Mouse (Mus musculus): ENCODE results near the gene 3110021N24Rik. TPM values are rescaled to one million over a fixed set of nuclear protein-coding genes. Genes with fewer than 3 reads are reported as not detected.

3110021N24Rik gene
- polyA plus RNA-seq, 1 experiment from 2014 or later = 1.6 TPM

- Histone ChIP-seq H3K27me3 (replicated peaks; ENCODE audit: insufficient read depth, low read length) (no peaks in the 10 kb centered on the region), H3K4me2 (replicated peaks; ENCODE audit: low read depth, low read length) (no peak overlapping the region), H3K4me1 (ENCODE audit: insufficient read depth, low read depth, low read length) (no peaks in the 10 kb centered on the region), H3K9me3 (ENCODE audit: low read length) (no peaks in the 10 kb centered on the region), H3K4me3 (ENCODE audit: low read depth, low read length) (no peak overlapping the region), H3K36me3 (ENCODE audit: insufficient read depth, low read length) (no peaks in the 10 kb centered on the region), H3K9ac (replicated peaks; ENCODE audit: low read depth) (no peak overlapping the region), H3K27ac (ENCODE audit: low read length) (no peak overlapping the region)
- DNase-seq (ENCODE audit: low spot score) = no peak
- no peak for TF ChIP-seq EP300 (IDR thresholded peaks at IDR 0.05)
- WGBS = 58% methylated on average over 4 of the region's 4 CpGs
- ATAC-seq = no peak
These were observed 91.7 kb downstream of the 3110021N24Rik start for GRCm38 (mm10) chr4:108811142-108811541.

GRCm38 (mm10) chr4:108811550-108811949 lies 92.1 kb downstream of the 3110021N24Rik start:
- TF ChIP-seq CTCF (IDR thresholded peaks at IDR 0.05) (no peak), EP300 (IDR thresholded peaks at IDR 0.05) (no peak)
- WGBS = 71% methylated on average over 6 of the region's 6 CpGs

GRCm38 (mm10) chr4:108825677-108826076 lies 106.2 kb downstream of the 3110021N24Rik start:
- 70% methylated on average over 3 of the region's 3 CpGs for WGBS
- 0 out of 2 replicates have a peak overlapping the region, but pooled peaks have one; percentile 59 for H3K27ac ChIP-seq (ENCODE audit: low read length)
- DNase-seq (ENCODE audit: low spot score) (peak; percentile 83), ATAC-seq (peak; percentile 89)
- no peak overlapping the region for H3K9ac ChIP-seq (replicated peaks; ENCODE audit: low read depth)
- no peak for TF ChIP-seq CTCF (IDR thresholded peaks at IDR 0.05)
- peak; percentile 50; the same call in 1 of the 2 replicates for TF ChIP-seq EP300 (IDR thresholded peaks at IDR 0.05)
- H3K4me1 ChIP-seq (ENCODE audit: insufficient read depth, low read depth, low read length) = no peaks in the 10 kb centered on the region
- no peak overlapping the region for H3K4me2 ChIP-seq (replicated peaks; ENCODE audit: low read depth, low read length)
- H3K27me3 ChIP-seq (replicated peaks; ENCODE audit: insufficient read depth, low read length) = no peaks in the 10 kb centered on the region
- no peaks in the 10 kb centered on the region; the same call in 1 of the 2 replicates for H3K36me3 ChIP-seq (ENCODE audit: insufficient read depth, low read length)
- no peak overlapping the region for H3K4me3 ChIP-seq (ENCODE audit: low read depth, low read length)
- H3K9me3 ChIP-seq (ENCODE audit: low read length) = no peaks in the 10 kb centered on the region

More at GRCm38 (mm10) chr4:108811550-108811949, 92.1 kb downstream of the 3110021N24Rik start:
- no peak overlapping the region for H3K4me2 ChIP-seq (replicated peaks; ENCODE audit: low read depth, low read length)
- H3K9ac ChIP-seq (replicated peaks; ENCODE audit: low read depth) = no peak overlapping the region
- no peaks in the 10 kb centered on the region for H3K4me1 ChIP-seq (ENCODE audit: insufficient read depth, low read depth, low read length)
- ATAC-seq = no peak
- no peak for DNase-seq (ENCODE audit: low spot score)
- H3K27me3 ChIP-seq (replicated peaks; ENCODE audit: insufficient read depth, low read length) = no peaks in the 10 kb centered on the region
- H3K36me3 ChIP-seq (ENCODE audit: insufficient read depth, low read length) = no peaks in the 10 kb centered on the region
- H3K27ac ChIP-seq (ENCODE audit: low read length) = no peak overlapping the region
- no peaks in the 10 kb centered on the region for H3K9me3 ChIP-seq (ENCODE audit: low read length)
- H3K4me3 ChIP-seq (ENCODE audit: low read depth, low read length) = no peak overlapping the region

GRCm38 (mm10) chr4:108826096-108826495 lies 106.6 kb downstream of the 3110021N24Rik start:
- no peaks in the 10 kb centered on the region for H3K27me3 ChIP-seq (replicated peaks; ENCODE audit: insufficient read depth, low read length)
- DNase-seq (ENCODE audit: low spot score) = no peak
- no peaks in the 10 kb centered on the region; the same call in 1 of the 2 replicates for H3K36me3 ChIP-seq (ENCODE audit: insufficient read depth, low read length)
- no peak overlapping the region for H3K4me2 ChIP-seq (replicated peaks; ENCODE audit: low read depth, low read length)
- no peaks in the 10 kb centered on the region for H3K4me1 ChIP-seq (ENCODE audit: insufficient read depth, low read depth, low read length)
- H3K9me3 ChIP-seq (ENCODE audit: low read length) = no peaks in the 10 kb centered on the region
- 54% methylated on average over 1 of the region's 1 CpGs for WGBS
- TF ChIP-seq CTCF (IDR thresholded peaks at IDR 0.05) = no peak
- TF ChIP-seq EP300 (IDR thresholded peaks at IDR 0.05) = no peak
- no peak overlapping the region for H3K4me3 ChIP-seq (ENCODE audit: low read depth, low read length)
- no peak for ATAC-seq
- H3K9ac ChIP-seq (replicated peaks; ENCODE audit: low read depth) = no peak overlapping the region
- peak overlapping the region; percentile 59 for H3K27ac ChIP-seq (ENCODE audit: low read length)

GRCm38 (mm10) chr4:108826643-108827042 lies 107.2 kb downstream of the 3110021N24Rik start:
- Histone ChIP-seq H3K4me2 (replicated peaks; ENCODE audit: low read depth, low read length) (no peak overlapping the region), H3K27me3 (replicated peaks; ENCODE audit: insufficient read depth, low read length) (no peaks in the 10 kb centered on the region), H3K36me3 (ENCODE audit: insufficient read depth, low read length) (no peaks in the 10 kb centered on the region; the same call in 1 of the 2 replicates), H3K4me3 (ENCODE audit: low read depth, low read length) (no peak overlapping the region), H3K4me1 (ENCODE audit: insufficient read depth, low read depth, low read length) (peaks cover 1% of the 10 kb centered on the region; the same call in 1 of the 2 replicates), H3K27ac (ENCODE audit: low read length) (no peak overlapping the region), H3K9me3 (ENCODE audit: low read length) (no peaks in the 10 kb centered on the region), H3K9ac (replicated peaks; ENCODE audit: low read depth) (no peak overlapping the region)
- DNase-seq (ENCODE audit: low spot score) (no peak), ATAC-seq (no peak)
- TF ChIP-seq EP300 (IDR thresholded peaks at IDR 0.05) (no peak), CTCF (IDR thresholded peaks at IDR 0.05) (no peak)
- 66% methylated on average over 2 of the region's 2 CpGs for WGBS

- no peak overlapping the region for H3K4me2 ChIP-seq (replicated peaks; ENCODE audit: low read depth, low read length)
- TF ChIP-seq CTCF (IDR thresholded peaks at IDR 0.05) (no peak), EP300 (IDR thresholded peaks at IDR 0.05) (no peak)
- H3K27ac ChIP-seq (ENCODE audit: low read length) = no peak overlapping the region
- peaks cover 12% of the 10 kb centered on the region; the same call in 1 of the 2 replicates for H3K4me1 ChIP-seq (ENCODE audit: insufficient read depth, low read depth, low read length)
- H3K4me3 ChIP-seq (ENCODE audit: low read depth, low read length) = no peak overlapping the region
- no peaks in the 10 kb centered on the region for H3K36me3 ChIP-seq (ENCODE audit: insufficient read depth, low read length)
- no peak overlapping the region for H3K9ac ChIP-seq (replicated peaks; ENCODE audit: low read depth)
- WGBS = 71% methylated on average over 1 of the region's 1 CpGs
- H3K27me3 ChIP-seq (replicated peaks; ENCODE audit: insufficient read depth, low read length) = no peaks in the 10 kb centered on the region
- no peaks in the 10 kb centered on the region for H3K9me3 ChIP-seq (ENCODE audit: low read length)
- DNase-seq (ENCODE audit: low spot score) = peak; percentile 71
- no peak for ATAC-seq
These were observed 111.2 kb downstream of the 3110021N24Rik start for GRCm38 (mm10) chr4:108830698-108831097.

Other genes starting within 250 kb of the 3110021N24Rik start
- 40.4 and 42.1 TPM in 2 replicates for gene Prpf38a, start 140.3 kb upstream of the 3110021N24Rik start, polyA plus RNA-seq (2015; fragmentation: Nextera tagmentation; extraction: Ambion mirVana)
- 0.83 and 1.0 TPM in 2 replicates for gene Orc1, start 140.2 kb upstream of the 3110021N24Rik start, polyA plus RNA-seq (2015; fragmentation: Nextera tagmentation; extraction: Ambion mirVana)
- gene Cc2d1b, start 99.7 kb upstream of the 3110021N24Rik start, polyA plus RNA-seq (2015; fragmentation: Nextera tagmentation; extraction: Ambion mirVana) = 21.3 and 22.4 TPM in 2 replicates
- 4.0 and 4.7 TPM in 2 replicates for gene Zfyve9, start 61.1 kb downstream of the 3110021N24Rik start, polyA plus RNA-seq (2015; fragmentation: Nextera tagmentation; extraction: Ambion mirVana)
- gene Btf3l4, start 114.0 kb downstream of the 3110021N24Rik start, polyA plus RNA-seq (2015; fragmentation: Nextera tagmentation; extraction: Ambion mirVana) = 106 and 111 TPM in 2 replicates
- gene Txndc12, start 115.0 kb downstream of the 3110021N24Rik start, polyA plus RNA-seq (2015; fragmentation: Nextera tagmentation; extraction: Ambion mirVana) = 93.1 and 97.5 TPM in 2 replicates
- gene Kti12, start 128.1 kb downstream of the 3110021N24Rik start, polyA plus RNA-seq (2015; fragmentation: Nextera tagmentation; extraction: Ambion mirVana) = 26.6 and 27.8 TPM in 2 replicates
- gene A730015C16Rik, start 129.0 kb downstream of the 3110021N24Rik start, polyA plus RNA-seq (2015; fragmentation: Nextera tagmentation; extraction: Ambion mirVana) = 1.7 and 1.9 TPM in 2 replicates
- gene Rab3b, start 159.4 kb downstream of the 3110021N24Rik start, polyA plus RNA-seq (2015; fragmentation: Nextera tagmentation; extraction: Ambion mirVana) = 3.0 and 3.2 TPM in 2 replicates